Mouse (Mus musculus) testis, adult 2 months (tissue): ENCODE data around the gene Tmem252.

Source experiments
- CTCF ChIP-seq: fragments of 200-500 bp; IDR thresholded peaks from 2 replicates; pipeline ENCODE4 v1.5.1; 2012; ENCODE audit warnings: low read depth, mild to moderate bottlenecking, inconsistent platforms, low read length, moderate library complexity; ENCODE audit not compliant: control insufficient read depth, insufficient read depth, insufficient replicate concordance
- POLR2A ChIP-seq: fragments of 200-500 bp; IDR thresholded peaks from 2 replicates; pipeline ENCODE4 v1.6.1; 2012; ENCODE audit warnings: low read depth, mild to moderate bottlenecking, inconsistent platforms, low read length, moderate library complexity; ENCODE audit not compliant: control insufficient read depth

DNA sequence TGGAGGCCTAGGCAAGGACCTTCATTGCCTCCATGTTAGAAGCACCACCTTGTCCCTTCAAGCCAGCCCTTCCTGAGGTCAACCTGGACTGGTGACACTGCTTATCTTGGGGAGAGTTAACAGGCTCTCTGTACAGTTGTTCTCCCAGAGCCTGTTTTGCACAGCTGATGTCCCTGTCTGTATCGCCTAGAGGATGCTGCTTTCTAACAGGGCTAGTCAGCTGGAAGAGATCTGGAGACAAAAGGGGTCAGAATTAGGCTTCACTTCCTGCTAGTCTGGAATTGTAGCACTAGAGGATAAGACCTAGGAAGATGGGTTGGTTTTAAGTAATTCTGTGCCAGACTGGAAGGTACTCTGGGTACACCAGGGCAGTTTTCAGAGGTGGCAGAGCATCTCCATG lies 24.1 kb downstream of the Tmem252 start:
- TF ChIP-seq CTCF = no peak
- TF ChIP-seq POLR2A = no peak
